Mouse (Mus musculus): ENCODE results near the gene Tro. TPM values are rescaled to one million over a fixed set of nuclear protein-coding genes. Genes with fewer than 3 reads are reported as not detected.

The Tro gene
- polyA plus RNA-seq (2014; fragmentation: Nextera tagmentation; extraction: Ambion mirVana) = 21.9 and 23.5 TPM in 2 replicates

DNA sequence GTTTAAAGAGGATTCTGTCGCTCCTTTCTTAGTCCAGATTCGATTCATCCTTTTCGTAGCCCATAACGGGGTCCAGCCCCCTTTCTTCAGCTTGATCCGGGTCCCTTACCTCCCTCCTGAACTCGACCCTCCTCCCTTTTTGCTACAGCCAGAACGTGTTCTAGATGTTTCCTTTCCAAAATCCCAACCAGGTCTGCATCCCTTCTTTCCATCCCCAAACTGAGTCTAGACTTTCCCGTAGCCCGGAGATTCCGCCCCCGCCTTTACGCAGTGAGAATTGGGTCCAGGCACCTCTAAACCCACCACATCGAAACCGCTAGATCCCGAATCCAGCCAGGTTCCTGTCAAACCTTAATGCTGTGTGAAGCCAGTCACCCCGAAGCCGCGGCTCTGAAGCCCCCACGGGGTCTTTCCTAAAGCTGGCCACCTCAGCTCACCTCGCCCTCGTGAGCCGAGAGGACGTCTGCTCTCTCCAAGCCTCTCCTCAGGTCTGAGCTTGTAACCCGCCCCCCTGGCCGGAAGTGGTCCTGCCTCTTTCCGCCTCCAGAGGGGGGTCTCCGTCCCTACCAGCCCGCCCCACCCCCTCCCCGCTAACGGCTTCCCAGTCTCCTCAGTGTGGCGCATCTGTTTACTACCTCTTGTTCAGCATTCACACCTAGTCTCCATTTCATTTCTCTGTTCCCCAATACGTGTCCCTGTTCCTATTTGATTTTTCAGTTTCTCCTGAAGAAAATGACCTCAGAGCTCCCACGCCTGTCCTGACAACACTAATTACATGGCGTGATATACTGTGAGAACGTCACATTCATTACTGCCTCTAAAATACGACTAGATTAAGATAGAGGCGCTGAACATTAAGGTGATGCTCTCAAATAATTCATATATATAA is at the start of gene Tro:
Tro (minus strand) TSS at position 676 of the 889 bp plus-strand sequence.
- WGBS = 29% methylated on average over 37 of the region's 37 CpGs
- Histone ChIP-seq H3K4me2 (ENCODE audit: low read length) (peak within 1 kb of the TSS; percentile 65), H3K9me3 (ENCODE audit: control insufficient read depth, low read length) (no peaks in the 10 kb centered on the region), H3K4me3 (ENCODE audit: control insufficient read depth in 1 of 2, insufficient read depth in 1 of 2, low read depth in 1 of 2, low read length in 2 of 2) (peak within 1 kb of the TSS; percentile 54 to 66), H3K27ac (replicated peaks in 1 of 2; ENCODE audit: control insufficient read depth in 1 of 2, insufficient read depth in 1 of 2, low read depth in 2 of 2, low read length in 2 of 2) (peak within 1 kb of the TSS in 1 of 2 experiments; percentile 33; a peak in 1 of 4 replicates), H3K36me3 (ENCODE audit: control insufficient read depth, insufficient read depth, low read length) (peaks cover 21% of the 10 kb centered on the region; the same call in 1 of the 2 replicates), H3K4me1 (ENCODE audit: control insufficient read depth in 2 of 2, insufficient read depth in 2 of 2, low read length in 2 of 2) (no peaks in the 10 kb centered on the region), H3K27me3 (ENCODE audit: control insufficient read depth, insufficient read depth, low read length) (no peaks in the 10 kb centered on the region), H3K9ac (ENCODE audit: low read length) (peak within 1 kb of the TSS; percentile 70)
- peak; percentile 54 for ATAC-seq (ENCODE audit: insufficient number of reproducible peaks, insufficient read depth, low FRiP score, low read depth)

GRCm38 (mm10) chrX:150677505-150677904 is 20.1 kb upstream of the Tro start:
- H3K9me3 ChIP-seq (ENCODE audit: control insufficient read depth, low read length) = no peaks in the 10 kb centered on the region

DNA sequence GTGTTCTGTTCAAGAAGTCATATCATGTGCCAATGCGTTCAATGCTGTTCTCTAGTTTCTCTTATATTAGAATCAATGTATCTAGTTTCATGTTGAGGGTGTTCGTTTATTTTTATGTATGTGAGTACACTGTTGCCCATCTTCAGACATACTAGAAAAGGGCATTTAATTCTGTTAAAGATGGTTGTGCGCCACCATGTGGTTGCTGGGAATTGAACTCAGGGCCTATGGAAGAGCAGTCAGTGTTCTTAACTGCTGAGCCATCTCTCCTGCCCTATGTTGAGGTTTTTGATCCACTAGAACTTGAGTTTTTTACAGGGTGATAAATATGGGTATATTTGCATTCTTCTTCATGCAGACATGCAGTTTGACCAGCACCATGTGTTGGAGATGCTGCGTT is 5.4 kb upstream of the Tro start:
- H3K4me2 ChIP-seq (ENCODE audit: low read length) = no peak overlapping the region
- H3K27me3 ChIP-seq (ENCODE audit: control insufficient read depth, insufficient read depth, low read length) = no peaks in the 10 kb centered on the region
- no peaks in the 10 kb centered on the region for H3K4me1 ChIP-seq (ENCODE audit: control insufficient read depth in 2 of 2, insufficient read depth in 2 of 2, low read length in 2 of 2)
- no peaks in the 10 kb centered on the region for H3K9me3 ChIP-seq (ENCODE audit: control insufficient read depth, low read length)
- WGBS = 24% methylated on average over 4 of the region's 4 CpGs
- ATAC-seq (ENCODE audit: insufficient number of reproducible peaks, insufficient read depth, low FRiP score, low read depth) = no peak
- H3K27ac ChIP-seq (replicated peaks in 1 of 2; ENCODE audit: control insufficient read depth in 1 of 2, insufficient read depth in 1 of 2, low read depth in 2 of 2, low read length in 2 of 2) = no peak overlapping the region
- no peak overlapping the region for H3K4me3 ChIP-seq (ENCODE audit: control insufficient read depth in 1 of 2, insufficient read depth in 1 of 2, low read depth in 1 of 2, low read length in 2 of 2)
- no peaks in the 10 kb centered on the region for H3K36me3 ChIP-seq (ENCODE audit: control insufficient read depth, insufficient read depth, low read length)
- no peak overlapping the region for H3K9ac ChIP-seq (ENCODE audit: low read length)

More at GRCm38 (mm10) chrX:150677505-150677904, 20.1 kb upstream of the Tro start:
- WGBS = 41% methylated on average over 1 of the region's 1 CpGs
- Histone ChIP-seq H3K9ac (ENCODE audit: low read length) (no peak overlapping the region), H3K4me1 (ENCODE audit: control insufficient read depth in 2 of 2, insufficient read depth in 2 of 2, low read length in 2 of 2) (no peaks in the 10 kb centered on the region), H3K27me3 (ENCODE audit: control insufficient read depth, insufficient read depth, low read length) (no peaks in the 10 kb centered on the region), H3K36me3 (ENCODE audit: control insufficient read depth, insufficient read depth, low read length) (no peaks in the 10 kb centered on the region), H3K27ac (replicated peaks in 1 of 2; ENCODE audit: control insufficient read depth in 1 of 2, insufficient read depth in 1 of 2, low read depth in 2 of 2, low read length in 2 of 2) (no peak overlapping the region), H3K4me2 (ENCODE audit: low read length) (no peak overlapping the region), H3K4me3 (ENCODE audit: control insufficient read depth in 1 of 2, insufficient read depth in 1 of 2, low read depth in 1 of 2, low read length in 2 of 2) (no peak overlapping the region)
- ATAC-seq (ENCODE audit: insufficient number of reproducible peaks, insufficient read depth, low FRiP score, low read depth) = no peak

DNA sequence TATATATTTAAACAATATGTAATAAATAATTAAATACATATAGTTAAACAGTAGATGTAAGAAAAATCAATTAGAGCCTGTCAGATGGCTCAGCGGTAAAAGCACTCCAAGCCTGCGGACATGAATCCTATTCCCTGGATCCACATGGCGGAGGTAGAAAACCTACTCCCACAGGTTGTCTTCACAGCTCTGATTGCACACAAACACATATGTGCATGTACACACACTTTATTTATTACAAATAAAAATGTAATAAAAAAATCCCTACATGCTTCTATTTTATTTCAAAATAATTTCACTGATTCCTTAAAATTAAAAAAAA is 375 bp upstream of the Tro start:
- no peaks in the 10 kb centered on the region for H3K27me3 ChIP-seq (ENCODE audit: control insufficient read depth, insufficient read depth, low read length)
- H3K36me3 ChIP-seq (ENCODE audit: control insufficient read depth, insufficient read depth, low read length) = peaks cover 19% of the 10 kb centered on the region; the same call in 1 of the 2 replicates
- H3K27ac ChIP-seq (replicated peaks in 1 of 2; ENCODE audit: control insufficient read depth in 1 of 2, insufficient read depth in 1 of 2, low read depth in 2 of 2, low read length in 2 of 2) = no peak overlapping the region
- H3K9ac ChIP-seq (ENCODE audit: low read length) = peak overlapping the region; percentile 70
- H3K4me2 ChIP-seq (ENCODE audit: low read length) = peak overlapping the region; percentile 65
- ATAC-seq (ENCODE audit: insufficient number of reproducible peaks, insufficient read depth, low FRiP score, low read depth) = no peak
- no peaks in the 10 kb centered on the region for H3K4me1 ChIP-seq (ENCODE audit: control insufficient read depth in 2 of 2, insufficient read depth in 2 of 2, low read length in 2 of 2)
- 36% methylated on average over 3 of the region's 3 CpGs for WGBS
- H3K9me3 ChIP-seq (ENCODE audit: control insufficient read depth, low read length) = no peaks in the 10 kb centered on the region
- H3K4me3 ChIP-seq (ENCODE audit: control insufficient read depth in 1 of 2, insufficient read depth in 1 of 2, low read depth in 1 of 2, low read length in 2 of 2) = peak overlapping the region in 1 of 2 experiments; percentile 54; a peak in 2 of 4 replicates

GRCm38 (mm10) chrX:150656122-150656907 is 1.1 kb downstream of the Tro start:
- H3K4me3 ChIP-seq (ENCODE audit: control insufficient read depth in 1 of 2, insufficient read depth in 1 of 2, low read depth in 1 of 2, low read length in 2 of 2) = peak overlapping the region; percentile 54 to 66
- WGBS = 40% methylated on average over 34 of the region's 44 CpGs
- peak overlapping the region; percentile 65 for H3K4me2 ChIP-seq (ENCODE audit: low read length)
- H3K4me1 ChIP-seq (ENCODE audit: control insufficient read depth in 2 of 2, insufficient read depth in 2 of 2, low read length in 2 of 2) = no peaks in the 10 kb centered on the region
- H3K9ac ChIP-seq (ENCODE audit: low read length) = peak overlapping the region; percentile 70
- H3K9me3 ChIP-seq (ENCODE audit: control insufficient read depth, low read length) = no peaks in the 10 kb centered on the region
- no peak overlapping the region for H3K27ac ChIP-seq (replicated peaks in 1 of 2; ENCODE audit: control insufficient read depth in 1 of 2, insufficient read depth in 1 of 2, low read depth in 2 of 2, low read length in 2 of 2)
- 0 out of 2 replicates have a peak, but pooled peaks have one; percentile 13 for ATAC-seq (ENCODE audit: insufficient number of reproducible peaks, insufficient read depth, low FRiP score, low read depth)
- no peaks in the 10 kb centered on the region for H3K27me3 ChIP-seq (ENCODE audit: control insufficient read depth, insufficient read depth, low read length)
- peaks cover 29% of the 10 kb centered on the region; the same call in 1 of the 2 replicates for H3K36me3 ChIP-seq (ENCODE audit: control insufficient read depth, insufficient read depth, low read length)

DNA sequence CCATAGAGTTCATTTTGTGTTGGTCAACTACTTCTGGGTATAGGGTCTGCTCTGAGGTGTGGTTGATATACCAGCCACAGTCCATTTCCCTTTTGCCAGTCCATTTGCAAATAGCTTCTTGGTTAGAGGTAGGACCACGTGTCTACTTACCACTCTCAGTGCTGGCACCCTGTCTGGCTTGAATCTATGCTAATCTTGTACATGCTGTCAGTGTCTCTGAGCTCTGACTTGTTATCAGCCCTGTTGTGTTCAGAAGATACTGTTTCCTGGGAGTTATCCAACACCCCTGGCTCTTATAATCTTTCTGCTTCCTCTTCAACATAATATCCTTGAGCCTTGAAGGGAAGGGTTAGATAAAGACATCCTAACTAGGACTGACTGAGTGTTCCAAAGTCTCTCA is 21.0 kb downstream of the Tro start:
- no peak overlapping the region for H3K27ac ChIP-seq (replicated peaks in 1 of 2; ENCODE audit: control insufficient read depth in 1 of 2, insufficient read depth in 1 of 2, low read depth in 2 of 2, low read length in 2 of 2)
- H3K4me1 ChIP-seq (ENCODE audit: control insufficient read depth in 2 of 2, insufficient read depth in 2 of 2, low read length in 2 of 2) = no peaks in the 10 kb centered on the region
- H3K27me3 ChIP-seq (ENCODE audit: control insufficient read depth, insufficient read depth, low read length) = no peaks in the 10 kb centered on the region
- ATAC-seq (ENCODE audit: insufficient number of reproducible peaks, insufficient read depth, low FRiP score, low read depth) = no peak
- WGBS = 40% methylated on average over 1 of the region's 1 CpGs
- H3K4me2 ChIP-seq (ENCODE audit: low read length) = no peak overlapping the region
- no peaks in the 10 kb centered on the region for H3K36me3 ChIP-seq (ENCODE audit: control insufficient read depth, insufficient read depth, low read length)
- no peak overlapping the region for H3K4me3 ChIP-seq (ENCODE audit: control insufficient read depth in 1 of 2, insufficient read depth in 1 of 2, low read depth in 1 of 2, low read length in 2 of 2)
- no peaks in the 10 kb centered on the region for H3K9me3 ChIP-seq (ENCODE audit: control insufficient read depth, low read length)
- H3K9ac ChIP-seq (ENCODE audit: low read length) = no peak overlapping the region

DNA sequence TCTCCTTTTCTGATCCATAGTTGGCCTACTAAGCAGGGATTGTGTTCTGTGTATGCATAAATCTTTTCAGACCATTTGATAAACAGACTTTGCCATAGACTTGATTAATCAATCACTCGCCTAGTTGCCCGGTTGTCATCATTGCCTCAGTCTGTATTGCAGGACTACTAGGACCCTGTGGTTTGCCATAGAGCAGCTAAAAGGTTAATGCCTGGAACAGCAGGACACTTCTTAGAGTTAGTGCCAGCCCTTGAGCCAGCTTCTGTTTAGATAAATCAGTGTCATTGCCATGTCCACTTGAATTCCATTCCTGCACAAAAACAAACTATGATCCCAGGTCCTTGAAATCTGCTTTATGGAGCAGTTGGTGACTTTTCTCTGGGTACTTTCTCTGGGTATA is 58.5 kb downstream of the Tro start:
- 79% methylated on average over 2 of the region's 2 CpGs for WGBS
- no peaks in the 10 kb centered on the region for H3K36me3 ChIP-seq (ENCODE audit: control insufficient read depth, insufficient read depth, low read length)
- H3K9ac ChIP-seq (ENCODE audit: low read length) = no peak overlapping the region
- ATAC-seq (ENCODE audit: insufficient number of reproducible peaks, insufficient read depth, low FRiP score, low read depth) = no peak
- no peak overlapping the region for H3K4me2 ChIP-seq (ENCODE audit: low read length)
- no peak overlapping the region for H3K27ac ChIP-seq (replicated peaks in 1 of 2; ENCODE audit: control insufficient read depth in 1 of 2, insufficient read depth in 1 of 2, low read depth in 2 of 2, low read length in 2 of 2)
- no peak overlapping the region for H3K4me3 ChIP-seq (ENCODE audit: control insufficient read depth in 1 of 2, insufficient read depth in 1 of 2, low read depth in 1 of 2, low read length in 2 of 2)
- no peaks in the 10 kb centered on the region for H3K27me3 ChIP-seq (ENCODE audit: control insufficient read depth, insufficient read depth, low read length)
- H3K9me3 ChIP-seq (ENCODE audit: control insufficient read depth, low read length) = no peaks in the 10 kb centered on the region
- no peaks in the 10 kb centered on the region for H3K4me1 ChIP-seq (ENCODE audit: control insufficient read depth in 2 of 2, insufficient read depth in 2 of 2, low read length in 2 of 2)

All from heart, embryonic 14.5 days (tissue).